Mouse (Mus musculus): ENCODE results near the gene Ctrb1.

- TF ChIP-seq GATA1 (IDR thresholded peaks at IDR 0.05; ENCODE audit: low read length) (no peak), TAL1 (IDR thresholded peaks at IDR 0.05; ENCODE audit: low read length) (no peak)
These were observed 40.6 kb upstream of the Ctrb1 start for GRCm38 (mm10) chr8:111731231-111731977.

Data from erythroblast, embryonic 14.5 days (primary cell).